Mouse (Mus musculus): ENCODE measurements at regions not wholly inside any gene's neighbourhood (a gene's known extent, or its start where the extent isn't known, plus 50 kb on each side); places are given as distances from the start of the nearest gene placed in this dataset.

DNA sequence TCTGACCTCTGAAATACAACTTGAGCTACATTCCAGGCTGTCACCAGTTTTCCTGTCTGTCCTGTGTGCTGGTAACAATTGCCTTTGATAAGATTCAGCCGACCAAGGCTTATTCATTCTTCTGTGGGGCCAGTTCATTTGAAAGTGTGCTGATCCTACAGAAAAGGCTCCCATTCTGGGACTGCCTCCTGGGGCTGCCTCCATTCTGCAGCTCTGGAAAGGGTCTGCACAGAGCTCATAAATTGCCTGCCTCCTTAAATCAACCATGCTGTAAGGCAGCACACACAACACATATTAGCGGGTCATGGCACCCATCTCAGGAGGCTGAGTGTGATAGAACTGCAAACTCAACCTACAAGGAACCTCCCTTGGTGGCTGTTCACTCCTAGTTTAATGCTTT lies 416.2 kb upstream of the Clnk start:
- TF ChIP-seq CTCF (IDR thresholded peaks at IDR 0.05; ENCODE audit: control insufficient read depth, insufficient read depth, insufficient replicate concordance, low read depth, low read length) = no peak
- TF ChIP-seq POLR2A (IDR thresholded peaks at IDR 0.05; ENCODE audit: control insufficient read depth, low read depth, low read length) = no peak
